Mouse (Mus musculus) lung, postnatal 0 days (tissue): ENCODE data around the gene Fcor.

Experiments
- CTCF ChIP-seq: IDR thresholded peaks from 2 replicates; pipeline ENCODE4 v1.5.1; 2016; ENCODE audit warnings: antibody characterized with exemption, mild to moderate bottlenecking
- EP300 ChIP-seq: IDR thresholded peaks from 2 replicates; pipeline ENCODE4 v1.6.1; 2016; ENCODE audit warnings: antibody characterized with exemption, mild to moderate bottlenecking, control low read depth

DNA sequence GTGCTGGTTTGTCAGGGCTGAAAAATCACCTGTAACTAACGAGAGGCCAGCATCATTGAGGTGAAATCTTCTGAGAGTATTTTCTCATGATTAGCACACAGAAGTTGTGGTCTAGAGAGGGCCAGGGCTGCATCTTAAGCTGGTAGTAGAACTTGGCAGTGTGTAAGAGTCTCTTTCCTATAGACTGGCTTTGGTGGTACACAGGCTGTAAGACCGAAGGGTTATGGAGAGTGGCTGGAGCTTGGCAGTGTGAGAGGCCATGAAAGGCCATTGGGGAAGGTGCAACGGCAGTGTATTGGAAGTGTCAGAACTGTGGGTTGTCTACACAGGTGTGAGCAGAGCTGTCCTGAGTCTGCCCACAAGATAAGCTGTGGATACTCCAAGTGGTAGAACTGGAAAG is 38.1 kb upstream of the Fcor start:
- TF ChIP-seq CTCF (no peak), EP300 (no peak)
